Mouse (Mus musculus): ENCODE data around the gene Hcfc1. TPM values are rescaled to one million over a fixed set of nuclear protein-coding genes. Genes with fewer than 3 reads are reported as not detected.

The Hcfc1 gene
- polyA plus RNA-seq, 1 experiment from 2014 or later, result 85.5 TPM

DNA sequence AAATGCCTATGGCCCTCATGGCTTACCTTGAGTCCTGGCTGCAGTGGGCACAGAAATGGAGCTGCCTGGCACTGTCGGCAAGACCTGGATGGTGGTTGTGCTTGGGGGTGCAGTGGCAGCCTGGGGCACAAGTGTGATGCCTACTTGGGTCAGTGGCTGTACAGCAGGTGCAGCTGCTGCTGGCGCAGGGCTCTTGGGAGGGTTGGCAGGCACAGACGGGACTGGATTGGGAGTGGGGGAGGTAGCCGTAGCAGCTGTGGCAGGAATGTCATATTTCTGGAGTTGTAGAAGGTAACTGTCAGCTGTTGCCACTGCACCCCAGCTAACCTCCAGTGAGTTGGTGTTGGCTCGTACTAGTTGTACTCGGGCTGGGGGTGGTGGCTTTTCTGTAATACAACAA is 11.2 kb downstream of the Hcfc1 start:
- no peak overlapping the region for H3K9ac ChIP-seq (ENCODE audit: low read length)
- no peak overlapping the region for H3K27ac ChIP-seq (replicated peaks; ENCODE audit: low read depth, low read length)
- ATAC-seq (ENCODE audit: insufficient number of reproducible peaks, low FRiP score, low TSS enrichment, low read depth) (no peak), DNase-seq (ENCODE audit: low spot score) (no peak)
- H3K4me1 ChIP-seq (ENCODE audit: control insufficient read depth, insufficient read depth, low read length), result no peaks in the 10 kb centered on the region
- WGBS, result 91% methylated on average over 6 of the region's 6 CpGs
- peaks cover 15% of the 10 kb centered on the region; the same call in 1 of the 2 replicates for H3K36me3 ChIP-seq (ENCODE audit: control insufficient read depth, insufficient read depth, low read length)
- H3K9me3 ChIP-seq (ENCODE audit: control insufficient read depth, low read length), result no peaks in the 10 kb centered on the region
- no peak overlapping the region for H3K4me3 ChIP-seq (ENCODE audit: low read depth, low read length)
- H3K4me2 ChIP-seq (ENCODE audit: low read depth, severe bottlenecking), result no peak overlapping the region
- no peaks in the 10 kb centered on the region for H3K27me3 ChIP-seq (ENCODE audit: control insufficient read depth, insufficient read depth, low read length)

DNA sequence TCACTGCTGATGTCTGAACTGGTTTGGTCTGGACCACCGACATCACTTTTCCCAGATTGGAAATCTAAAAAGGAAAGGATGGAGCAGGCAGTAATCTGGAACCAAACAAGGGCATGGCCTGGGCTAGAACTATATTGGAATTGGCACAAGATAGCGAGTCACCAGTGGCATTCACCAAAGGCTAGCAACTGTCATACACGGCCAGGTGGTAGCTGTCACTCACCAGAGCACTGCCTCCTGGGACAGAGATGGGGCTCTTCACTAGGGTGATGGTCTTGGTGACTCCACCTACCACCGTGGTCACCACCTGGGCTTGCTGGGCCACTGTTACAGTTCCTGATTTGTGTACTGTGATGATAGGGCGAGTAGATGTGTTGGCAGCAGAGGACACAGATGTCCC is 13.6 kb downstream of the Hcfc1 start:
- no peak for ATAC-seq (ENCODE audit: insufficient number of reproducible peaks, low FRiP score, low TSS enrichment, low read depth)
- Histone ChIP-seq H3K27me3 (ENCODE audit: control insufficient read depth, insufficient read depth, low read length) (no peaks in the 10 kb centered on the region), H3K4me3 (ENCODE audit: low read depth, low read length) (no peak overlapping the region), H3K27ac (replicated peaks; ENCODE audit: low read depth, low read length) (no peak overlapping the region), H3K9me3 (ENCODE audit: control insufficient read depth, low read length) (no peaks in the 10 kb centered on the region), H3K36me3 (ENCODE audit: control insufficient read depth, insufficient read depth, low read length) (peaks cover 13% of the 10 kb centered on the region; the same call in 1 of the 2 replicates), H3K9ac (ENCODE audit: low read length) (no peak overlapping the region), H3K4me1 (ENCODE audit: control insufficient read depth, insufficient read depth, low read length) (no peaks in the 10 kb centered on the region), H3K4me2 (ENCODE audit: low read depth, severe bottlenecking) (no peak overlapping the region)
- 86% methylated on average over 5 of the region's 5 CpGs for WGBS
- DNase-seq (ENCODE audit: low spot score), result no peak

DNA sequence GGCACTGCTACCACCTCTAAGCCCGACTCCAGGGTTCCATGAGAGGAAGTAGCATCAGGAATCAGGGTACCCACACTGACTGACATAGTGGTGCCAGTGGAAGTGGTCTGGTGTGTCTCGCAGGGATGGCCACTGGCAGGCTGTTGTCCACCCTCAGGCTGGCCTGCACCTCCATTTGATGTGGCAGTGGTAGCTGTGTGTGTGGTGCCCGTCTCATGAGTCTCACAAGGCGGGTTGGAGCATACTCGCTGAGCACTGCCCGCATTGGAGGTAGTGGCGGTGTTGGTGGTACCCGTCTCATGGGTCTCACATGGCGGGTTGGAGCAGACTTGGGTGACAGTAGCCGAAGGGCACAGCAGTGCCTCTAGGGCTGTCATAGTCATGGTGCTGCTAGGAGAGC is 16.8 kb downstream of the Hcfc1 start:
- H3K9ac ChIP-seq (ENCODE audit: low read length), result no peak overlapping the region
- H3K4me3 ChIP-seq (ENCODE audit: low read depth, low read length), result no peak overlapping the region
- H3K27ac ChIP-seq (replicated peaks; ENCODE audit: low read depth, low read length), result no peak overlapping the region
- no peaks in the 10 kb centered on the region for H3K4me1 ChIP-seq (ENCODE audit: control insufficient read depth, insufficient read depth, low read length)
- H3K27me3 ChIP-seq (ENCODE audit: control insufficient read depth, insufficient read depth, low read length), result no peaks in the 10 kb centered on the region
- no peak for ATAC-seq (ENCODE audit: insufficient number of reproducible peaks, low FRiP score, low TSS enrichment, low read depth)
- WGBS, result 89% methylated on average over 10 of the region's 10 CpGs
- no peak overlapping the region for H3K4me2 ChIP-seq (ENCODE audit: low read depth, severe bottlenecking)
- DNase-seq (ENCODE audit: low spot score), result no peak
- H3K36me3 ChIP-seq (ENCODE audit: control insufficient read depth, insufficient read depth, low read length), result peaks cover 12% of the 10 kb centered on the region; the same call in 1 of the 2 replicates
- no peaks in the 10 kb centered on the region for H3K9me3 ChIP-seq (ENCODE audit: control insufficient read depth, low read length)

DNA sequence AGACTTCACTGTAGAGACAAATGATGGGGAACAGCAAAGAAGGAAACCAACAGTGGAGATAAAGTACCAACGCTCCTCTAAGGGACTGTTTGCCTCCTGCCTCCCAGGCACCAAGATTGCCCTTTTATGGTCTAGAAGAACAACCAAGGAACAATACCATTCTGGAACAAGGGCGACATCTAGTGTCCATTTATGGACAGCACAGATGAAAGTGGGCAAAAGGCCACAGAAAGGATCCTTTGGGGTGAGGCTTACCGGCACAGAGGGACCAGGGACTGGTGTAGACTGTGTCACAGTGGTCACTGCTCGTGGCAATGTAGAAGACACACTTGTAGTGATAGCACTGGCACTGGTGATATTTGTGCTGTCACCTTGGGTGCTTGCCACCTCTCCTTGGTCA is 17.5 kb downstream of the Hcfc1 start:
- no peak overlapping the region for H3K4me3 ChIP-seq (ENCODE audit: low read depth, low read length)
- H3K27ac ChIP-seq (replicated peaks; ENCODE audit: low read depth, low read length), result no peak overlapping the region
- no peaks in the 10 kb centered on the region for H3K9me3 ChIP-seq (ENCODE audit: control insufficient read depth, low read length)
- ATAC-seq (ENCODE audit: insufficient number of reproducible peaks, low FRiP score, low TSS enrichment, low read depth), result no peak
- 45% methylated on average over 4 of the region's 4 CpGs for WGBS
- H3K36me3 ChIP-seq (ENCODE audit: control insufficient read depth, insufficient read depth, low read length), result peaks cover 12% of the 10 kb centered on the region; the same call in 1 of the 2 replicates
- H3K9ac ChIP-seq (ENCODE audit: low read length), result no peak overlapping the region
- DNase-seq (ENCODE audit: low spot score), result peak; percentile 69
- no peaks in the 10 kb centered on the region for H3K27me3 ChIP-seq (ENCODE audit: control insufficient read depth, insufficient read depth, low read length)
- no peak overlapping the region for H3K4me2 ChIP-seq (ENCODE audit: low read depth, severe bottlenecking)
- H3K4me1 ChIP-seq (ENCODE audit: control insufficient read depth, insufficient read depth, low read length), result no peaks in the 10 kb centered on the region

DNA sequence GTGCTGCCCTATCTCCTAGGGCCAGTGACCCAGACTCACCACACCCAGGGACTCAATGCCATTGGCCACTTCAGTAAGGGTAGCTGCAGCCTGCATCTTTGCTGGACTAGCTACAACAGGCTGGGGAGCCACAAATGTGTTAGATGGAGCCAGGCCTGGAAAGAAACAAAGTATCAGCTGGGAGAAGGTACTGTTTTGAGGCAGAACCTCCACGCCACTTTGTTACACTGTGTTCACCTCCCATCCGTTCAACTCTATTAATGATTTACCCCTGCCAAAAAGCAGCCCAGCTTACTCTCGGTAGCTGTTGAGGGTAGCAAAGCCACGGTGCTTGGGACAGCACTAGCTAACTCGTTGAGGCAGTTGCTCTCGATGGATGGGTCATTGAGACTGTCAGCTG is 19.3 kb downstream of the Hcfc1 start:
- DNase-seq (ENCODE audit: low spot score) (no peak), ATAC-seq (ENCODE audit: insufficient number of reproducible peaks, low FRiP score, low TSS enrichment, low read depth) (no peak)
- no peaks in the 10 kb centered on the region for H3K27me3 ChIP-seq (ENCODE audit: control insufficient read depth, insufficient read depth, low read length)
- WGBS, result 88% methylated on average over 6 of the region's 6 CpGs
- H3K9me3 ChIP-seq (ENCODE audit: control insufficient read depth, low read length), result no peaks in the 10 kb centered on the region
- no peaks in the 10 kb centered on the region for H3K4me1 ChIP-seq (ENCODE audit: control insufficient read depth, insufficient read depth, low read length)
- H3K9ac ChIP-seq (ENCODE audit: low read length), result no peak overlapping the region
- H3K36me3 ChIP-seq (ENCODE audit: control insufficient read depth, insufficient read depth, low read length), result peaks cover 14% of the 10 kb centered on the region; the same call in 1 of the 2 replicates
- H3K4me3 ChIP-seq (ENCODE audit: low read depth, low read length), result no peak overlapping the region
- no peak overlapping the region for H3K27ac ChIP-seq (replicated peaks; ENCODE audit: low read depth, low read length)
- no peak overlapping the region for H3K4me2 ChIP-seq (ENCODE audit: low read depth, severe bottlenecking)

DNA sequence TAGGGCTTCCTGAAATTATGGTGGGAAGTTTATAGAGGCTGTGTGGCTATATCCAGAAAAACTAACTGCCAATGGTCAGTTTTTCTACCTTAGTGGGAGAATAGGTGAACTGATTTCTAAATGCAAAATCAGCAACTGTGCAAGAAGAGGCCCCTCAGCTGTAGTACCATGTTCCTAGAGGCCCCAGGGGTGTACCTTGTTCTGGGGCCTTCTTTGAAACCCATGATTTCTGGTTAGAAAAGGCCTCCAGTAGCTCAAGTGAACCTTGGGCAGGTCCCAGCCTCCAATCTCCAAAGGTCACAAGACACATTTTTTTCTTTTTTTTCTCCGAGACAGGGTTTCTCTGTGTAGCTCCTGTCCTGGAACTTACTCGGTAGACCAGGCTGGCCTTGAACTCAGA is 23.9 kb downstream of the Hcfc1 start:
- no peak for DNase-seq (ENCODE audit: low spot score)
- Histone ChIP-seq H3K27ac (replicated peaks; ENCODE audit: low read depth, low read length) (no peak overlapping the region), H3K9me3 (ENCODE audit: control insufficient read depth, low read length) (no peaks in the 10 kb centered on the region), H3K4me1 (ENCODE audit: control insufficient read depth, insufficient read depth, low read length) (no peaks in the 10 kb centered on the region), H3K9ac (ENCODE audit: low read length) (no peak overlapping the region), H3K36me3 (ENCODE audit: control insufficient read depth, insufficient read depth, low read length) (peaks cover 11% of the 10 kb centered on the region; the same call in 1 of the 2 replicates), H3K4me3 (ENCODE audit: low read depth, low read length) (no peak overlapping the region), H3K4me2 (ENCODE audit: low read depth, severe bottlenecking) (no peak overlapping the region), H3K27me3 (ENCODE audit: control insufficient read depth, insufficient read depth, low read length) (no peaks in the 10 kb centered on the region)
- ATAC-seq (ENCODE audit: insufficient number of reproducible peaks, low FRiP score, low TSS enrichment, low read depth), result no peak
- WGBS, result 92% methylated on average over 2 of the region's 2 CpGs

DNA sequence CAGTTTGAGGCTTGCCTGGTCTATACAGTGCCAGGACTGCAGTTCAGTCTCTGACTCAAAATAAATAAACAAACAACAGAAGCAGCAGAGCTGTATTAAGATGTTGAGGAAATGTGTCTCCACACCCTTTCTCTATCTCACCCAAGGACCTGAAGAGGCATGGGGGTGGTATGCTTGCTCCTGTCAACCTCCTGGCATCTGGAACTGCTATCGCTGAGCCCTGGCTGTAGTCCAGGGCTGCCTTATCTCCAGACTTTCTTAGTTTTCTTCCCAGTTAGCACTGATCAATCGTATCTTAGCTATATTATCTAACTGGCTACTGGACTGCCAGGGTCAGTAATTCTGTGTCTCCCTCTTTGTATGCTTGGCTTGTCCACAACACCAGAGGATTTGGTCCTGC is 24.3 kb downstream of the Hcfc1 start:
- 94% methylated on average over 2 of the region's 2 CpGs for WGBS
- no peak overlapping the region for H3K4me2 ChIP-seq (ENCODE audit: low read depth, severe bottlenecking)
- H3K27ac ChIP-seq (replicated peaks; ENCODE audit: low read depth, low read length), result no peak overlapping the region
- H3K36me3 ChIP-seq (ENCODE audit: control insufficient read depth, insufficient read depth, low read length), result peaks cover 11% of the 10 kb centered on the region; the same call in 1 of the 2 replicates
- no peaks in the 10 kb centered on the region for H3K27me3 ChIP-seq (ENCODE audit: control insufficient read depth, insufficient read depth, low read length)
- H3K9ac ChIP-seq (ENCODE audit: low read length), result no peak overlapping the region
- H3K4me3 ChIP-seq (ENCODE audit: low read depth, low read length), result no peak overlapping the region
- ATAC-seq (ENCODE audit: insufficient number of reproducible peaks, low FRiP score, low TSS enrichment, low read depth) (no peak), DNase-seq (ENCODE audit: low spot score) (no peak)
- H3K9me3 ChIP-seq (ENCODE audit: control insufficient read depth, low read length), result no peaks in the 10 kb centered on the region
- H3K4me1 ChIP-seq (ENCODE audit: control insufficient read depth, insufficient read depth, low read length), result no peaks in the 10 kb centered on the region

DNA sequence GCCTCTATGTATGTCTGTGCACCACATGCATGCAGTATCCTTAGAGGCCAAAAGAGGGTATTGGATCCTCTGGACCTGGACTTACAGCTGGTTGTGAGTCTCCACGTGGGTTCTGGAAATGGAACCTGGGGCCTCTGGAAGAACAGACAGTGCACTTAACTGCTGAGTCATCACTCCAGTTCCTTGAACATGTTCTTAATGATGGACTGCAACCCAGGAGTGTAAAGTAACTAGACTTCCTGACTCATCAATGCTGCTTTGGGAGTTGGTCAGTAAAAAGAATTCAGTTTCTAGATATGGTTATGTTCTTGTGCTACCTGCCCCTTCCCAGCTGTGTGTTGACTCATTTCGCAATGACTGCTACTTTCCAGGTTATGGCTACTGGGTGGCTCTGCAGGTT is 34.3 kb downstream of the Hcfc1 start:
- H3K36me3 ChIP-seq (ENCODE audit: control insufficient read depth, insufficient read depth, low read length), result no peaks in the 10 kb centered on the region
- 75% methylated on average over 2 of the region's 2 CpGs for WGBS
- DNase-seq (ENCODE audit: low spot score) (no peak), ATAC-seq (ENCODE audit: insufficient number of reproducible peaks, low FRiP score, low TSS enrichment, low read depth) (no peak)
- no peak overlapping the region for H3K9ac ChIP-seq (ENCODE audit: low read length)
- H3K9me3 ChIP-seq (ENCODE audit: control insufficient read depth, low read length), result no peaks in the 10 kb centered on the region
- H3K27me3 ChIP-seq (ENCODE audit: control insufficient read depth, insufficient read depth, low read length), result no peaks in the 10 kb centered on the region
- H3K4me2 ChIP-seq (ENCODE audit: low read depth, severe bottlenecking), result no peak overlapping the region
- H3K27ac ChIP-seq (replicated peaks; ENCODE audit: low read depth, low read length), result no peak overlapping the region
- no peak overlapping the region for H3K4me3 ChIP-seq (ENCODE audit: low read depth, low read length)
- H3K4me1 ChIP-seq (ENCODE audit: control insufficient read depth, insufficient read depth, low read length), result no peaks in the 10 kb centered on the region

DNA sequence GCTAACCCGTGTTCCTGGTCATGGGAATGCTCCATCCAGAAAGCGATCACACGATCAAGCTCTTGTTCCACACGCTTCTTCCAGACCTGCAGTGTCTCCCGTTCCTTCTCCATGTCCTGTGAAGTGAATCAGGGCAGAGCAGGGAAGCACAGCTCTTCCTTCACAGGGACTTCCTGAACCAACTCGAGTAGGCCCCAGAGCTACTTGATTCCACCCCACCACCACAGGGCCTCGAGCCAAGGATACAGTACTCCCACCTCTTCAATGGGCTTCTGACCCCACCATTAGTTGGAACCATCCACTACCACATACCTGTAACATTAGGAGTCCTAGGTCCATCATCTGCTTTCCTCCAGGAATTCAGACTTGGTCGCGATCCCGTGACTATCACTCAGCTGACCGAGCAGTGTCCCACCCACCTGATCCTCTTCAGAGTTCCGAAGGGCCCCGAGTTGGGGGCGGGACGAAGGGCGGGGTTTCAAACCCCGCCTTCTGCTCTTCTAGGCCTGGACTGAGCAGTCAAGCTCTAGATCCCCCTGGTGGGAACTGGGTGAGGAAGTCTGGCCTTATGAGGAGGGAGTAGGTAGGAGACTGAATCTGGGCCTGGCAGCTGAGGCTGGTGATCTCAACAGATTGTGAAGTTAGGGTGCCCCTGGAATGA is 35.6 kb downstream of the Hcfc1 start, which contains the start of gene Renbp:
Gene Renbp, minus strand, starts transcription at position 449 of the 661 bp plus-strand sequence.
- DNase-seq (ENCODE audit: low spot score) (peak; percentile 50), ATAC-seq (ENCODE audit: insufficient number of reproducible peaks, low FRiP score, low TSS enrichment, low read depth) (peak; percentile 62; the same call in 1 of the 2 replicates)
- H3K4me2 ChIP-seq (ENCODE audit: low read depth, severe bottlenecking), result peak within 1 kb of the TSS; percentile 20; the same call in 1 of the 2 replicates
- H3K27me3 ChIP-seq (ENCODE audit: control insufficient read depth, insufficient read depth, low read length), result no peaks in the 10 kb centered on the region
- no peaks in the 10 kb centered on the region for H3K9me3 ChIP-seq (ENCODE audit: control insufficient read depth, low read length)
- H3K4me1 ChIP-seq (ENCODE audit: control insufficient read depth, insufficient read depth, low read length), result no peaks in the 10 kb centered on the region
- no peak within 1 kb of the TSS for H3K27ac ChIP-seq (replicated peaks; ENCODE audit: low read depth, low read length)
- no peak within 1 kb of the TSS for H3K4me3 ChIP-seq (ENCODE audit: low read depth, low read length)
- H3K36me3 ChIP-seq (ENCODE audit: control insufficient read depth, insufficient read depth, low read length), result no peaks in the 10 kb centered on the region
- WGBS, result 37% methylated on average over 17 of the region's 17 CpGs
- no peak within 1 kb of the TSS for H3K9ac ChIP-seq (ENCODE audit: low read length)

All from limb, embryonic 11.5 days (tissue).